ENCODE assay signal across 12 mouse cellular contexts in genomic region chr10:70132087-70132560, GRCm38 (mm10). TPM values are rescaled to one million over a fixed set of nuclear protein-coding genes. Genes with fewer than 3 reads are reported as not detected.
DNase-seq lines count a peak whose midpoint lies in the region; ATAC-seq and TF ChIP-seq lines count a peak whose summit lies in the region.
"Had no signal": no experiment of that assay in that cellular context is flagged by ENCODE, and none has a peak within 500 bp of the region (broad histone marks: within the 10 kb centered on the region; RNA-seq: fewer than 3 reads in every experiment).

No protein-coding gene starts in this region.

- H3K27me3 ChIP-seq in MEL (ENCODE audit: control insufficient read depth in 1 of 2, insufficient read depth in 2 of 2, low read length in 2 of 2), result no peaks in the 10 kb centered on the region
- no peaks in the 10 kb centered on the region for H3K27me3 ChIP-seq in forebrain, embryonic 15.5 days
- H3K27me3 ChIP-seq: limb, embryonic 13.5 days had no signal

- intact Hi-C loops in left cerebral cortex, postnatal 4 days (cut with DNase I), result no loop called here

- peak; percentile 53 to 60 for TF ChIP-seq EP300 in MEL (IDR thresholded peaks at IDR 0.05; ENCODE audit: low read depth in 1 of 2, low read length in 2 of 2)

- 79% methylated on average over 5 of the region's 5 CpGs for WGBS in forebrain, embryonic 15.5 days

- DNase-seq in MEL (ENCODE audit: low read depth, low spot score), result peak; percentile 73
- peak; percentile 95 for DNase-seq in heart, adult 11 months
- peak; percentile 54 for DNase-seq in heart, postnatal 4 days
- peak; percentile 28 for DNase-seq in lung, postnatal 25 days (ENCODE audit: low spot score)
- DNase-seq in left cerebral cortex, postnatal 4 days, result no peak
- DNase-seq in spleen, postnatal 14 days (ENCODE audit: low spot score in 2 of 2), result no peak
- no peak for DNase-seq in adrenal gland, postnatal 14 days
- DNase-seq: adrenal gland, postnatal 25 days; kidney, postnatal 10 days; thymus, postnatal 36 days had no signal

- no peak for TF ChIP-seq POLR2A in MEL (IDR thresholded peaks at IDR 0.05; ENCODE audit: control insufficient read depth in 1 of 2, insufficient read depth in 1 of 2, low read depth in 1 of 2, low read length in 2 of 2, poor library complexity in 1 of 2)

- H3K27ac ChIP-seq in MEL (ENCODE audit: control insufficient read depth, low read depth, low read length), result peak overlapping the region; percentile 99
- no peak overlapping the region for H3K27ac ChIP-seq in forebrain, embryonic 15.5 days (replicated peaks)
- H3K27ac ChIP-seq: limb, embryonic 13.5 days had no signal

- no peak for TF ChIP-seq CTCF in MEL (IDR thresholded peaks at IDR 0.05 in 2 of 3, conservative IDR thresholded peaks at IDR 0.05 in 1 of 3; ENCODE audit: control insufficient read depth in 1 of 3, insufficient read depth in 1 of 3, low read depth in 2 of 3, low read length in 3 of 3, poor library complexity in 1 of 3, severe bottlenecking in 1 of 3)

- TF ChIP-seq RAD21 in MEL (IDR thresholded peaks at IDR 0.05; ENCODE audit: low read depth, low read length), result no peak

- peak overlapping the region; percentile 56 for H3K9ac ChIP-seq in MEL (ENCODE audit: control insufficient read depth, low read depth, low read length, poor library complexity, severe bottlenecking)
- H3K9ac ChIP-seq in forebrain, embryonic 15.5 days (replicated peaks), result no peak overlapping the region
- H3K9ac ChIP-seq: limb, embryonic 13.5 days had no signal

- peaks cover 5 to 62% of the 10 kb centered on the region in 2 experiments for H3K4me1 ChIP-seq in MEL (ENCODE audit: control insufficient read depth in 1 of 2, insufficient read depth in 2 of 2, low read length in 2 of 2)
- peaks cover 7% of the 10 kb centered on the region for H3K4me1 ChIP-seq in forebrain, embryonic 15.5 days

- ATAC-seq in forebrain, embryonic 15.5 days (replicated peaks), result no peak

- no peaks in the 10 kb centered on the region for H3K9me3 ChIP-seq in MEL (replicated peaks; ENCODE audit: insufficient read depth, low read length)
- no peaks in the 10 kb centered on the region for H3K9me3 ChIP-seq in forebrain, embryonic 15.5 days
- H3K9me3 ChIP-seq: limb, embryonic 13.5 days had no signal

- peaks cover 0 to 55% of the 10 kb centered on the region in 2 experiments; a peak in 2 of 4 replicates for H3K36me3 ChIP-seq in MEL (ENCODE audit: control insufficient read depth in 1 of 2, insufficient read depth in 2 of 2, low read length in 2 of 2)
- H3K36me3 ChIP-seq in forebrain, embryonic 15.5 days, result no peaks in the 10 kb centered on the region

- peaks cover 32% of the 10 kb centered on the region for H3K79me2 ChIP-seq in MEL (ENCODE audit: control insufficient read depth, insufficient read depth, low read length, poor library complexity)

- no peak overlapping the region for H3K4me2 ChIP-seq in forebrain, embryonic 15.5 days (replicated peaks)
- H3K4me2 ChIP-seq: limb, embryonic 13.5 days had no signal

- peak overlapping the region in 1 of 2 experiments; percentile 6; a peak in 1 of 4 replicates for H3K4me3 ChIP-seq in MEL (ENCODE audit: control insufficient read depth in 1 of 2, insufficient read depth in 1 of 2, low read depth in 2 of 2, low read length in 2 of 2)
- H3K4me3 ChIP-seq in forebrain, embryonic 15.5 days, result no peak overlapping the region
- H3K4me3 ChIP-seq: limb, embryonic 13.5 days had no signal

TF ChIP-seq in MEL, 35 proteins besides CTCF, POLR2A, EP300 and RAD21:
- no peak for TF ChIP-seq BHLHE40 (IDR thresholded peaks at IDR 0.05; ENCODE audit: borderline replicate concordance, low read depth, low read length)
- no peak for TF ChIP-seq HCFC1 (IDR thresholded peaks at IDR 0.05; ENCODE audit: low read depth, low read length)
- no peak for TF ChIP-seq ZC3H11A (IDR thresholded peaks at IDR 0.05; ENCODE audit: low read depth, low read length)
- TF ChIP-seq USF2 (IDR thresholded peaks at IDR 0.05; ENCODE audit: borderline replicate concordance in 1 of 2, insufficient read depth in 1 of 2, low read depth in 1 of 2, low read length in 2 of 2), result no peak
- no peak for TF ChIP-seq ZKSCAN1 (IDR thresholded peaks at IDR 0.05; ENCODE audit: low read depth, low read length)
- no peak for TF ChIP-seq SMC3 (IDR thresholded peaks at IDR 0.05; ENCODE audit: low read depth, low read length)
- TF ChIP-seq NRF1 (IDR thresholded peaks at IDR 0.05; ENCODE audit: insufficient read depth, low read depth, low read length, poor library complexity, severe bottlenecking), result no peak
- no peak for TF ChIP-seq MYC (IDR thresholded peaks at IDR 0.05; ENCODE audit: low read depth, low read length)
- TF ChIP-seq POLR2AphosphoS5 (IDR thresholded peaks at IDR 0.05; ENCODE audit: borderline replicate concordance, low read depth, low read length), result no peak
- TF ChIP-seq TBP (IDR thresholded peaks at IDR 0.05; ENCODE audit: low read depth, low read length), result peak; percentile 57; the same call in 1 of the 2 replicates
- TF ChIP-seq E2F4 (IDR thresholded peaks at IDR 0.05; ENCODE audit: borderline replicate concordance, low read depth, low read length), result no peak
- TF ChIP-seq CHD2 (IDR thresholded peaks at IDR 0.05; ENCODE audit: low read length), result no peak
- peak; percentile 75 for TF ChIP-seq SIN3A (IDR thresholded peaks at IDR 0.05; ENCODE audit: low read length)
- no peak for TF ChIP-seq POLR2AphosphoS2 (IDR thresholded peaks at IDR 0.05; ENCODE audit: low read length)
- no peak for TF ChIP-seq KAT2A (conservative IDR thresholded peaks at IDR 0.05; ENCODE audit: low read depth, low read length)
- peak; percentile 50; the same call in 1 of the 2 replicates for TF ChIP-seq TAL1 (IDR thresholded peaks at IDR 0.05; ENCODE audit: low read length)
- TF ChIP-seq ETS1 (IDR thresholded peaks at IDR 0.05; ENCODE audit: low read depth, low read length), result peak; percentile 94
- no peak for TF ChIP-seq MAFK (IDR thresholded peaks at IDR 0.05; ENCODE audit: borderline replicate concordance, low read depth, low read length)
- TF ChIP-seq GATA1 (IDR thresholded peaks at IDR 0.05; ENCODE audit: low read depth, low read length), result peak; percentile 74
- peak; percentile 65; the same call in 1 of the 2 replicates for TF ChIP-seq TCF12 (IDR thresholded peaks at IDR 0.05; ENCODE audit: low read depth, low read length)
- no peak for TF ChIP-seq NELFE (IDR thresholded peaks at IDR 0.05; ENCODE audit: low read depth, low read length)
- TF ChIP-seq ELF1 (IDR thresholded peaks at IDR 0.05; ENCODE audit: low read depth, low read length), result peak; percentile 12; the same call in 1 of the 2 replicates
- TF ChIP-seq CHD1 (IDR thresholded peaks at IDR 0.05; ENCODE audit: low read depth, low read length), result no peak
- TF ChIP-seq RCOR1 (IDR thresholded peaks at IDR 0.05; ENCODE audit: low read depth, low read length), result peak; percentile 47
- 0 out of 2 replicates have a peak, but pooled peaks have one; percentile 56 for TF ChIP-seq UBTF (IDR thresholded peaks at IDR 0.05; ENCODE audit: borderline replicate concordance, insufficient read depth, low read depth, low read length)
- TF ChIP-seq MEF2A (IDR thresholded peaks at IDR 0.05; ENCODE audit: extremely low read depth, insufficient replicate concordance, low read depth, low read length, poor library complexity, severe bottlenecking), result no peak
- no peak for TF ChIP-seq MXI1 (IDR thresholded peaks at IDR 0.05; ENCODE audit: low read depth, low read length)
- no peak for TF ChIP-seq ZNF384 (IDR thresholded peaks at IDR 0.05; ENCODE audit: low read depth, low read length)
- no peak for TF ChIP-seq MAX (IDR thresholded peaks at IDR 0.05; ENCODE audit: low read length)
- no peak for TF ChIP-seq USF1 (IDR thresholded peaks at IDR 0.05; ENCODE audit: low read depth, low read length)
- TF ChIP-seq GABPA (IDR thresholded peaks at IDR 0.05; ENCODE audit: low read depth, low read length), result no peak
- no peak for TF ChIP-seq ZMIZ1 (IDR thresholded peaks at IDR 0.05; ENCODE audit: low read depth, low read length)
- TF ChIP-seq MYB (IDR thresholded peaks at IDR 0.05; ENCODE audit: low read depth, low read length), result no peak
- TF ChIP-seq MAZ (IDR thresholded peaks at IDR 0.05; ENCODE audit: low read depth, low read length), result no peak
- no peak for TF ChIP-seq JUND (IDR thresholded peaks at IDR 0.05; ENCODE audit: low read depth, low read length)
TF ChIP-seq in MEL: peak in this region for 9.

RNA-seq across cellular contexts. Expression of gene Ccdc6, which starts 35.2 kb away (rescaled TPM):
- 25.4 and 28.6 TPM in 2 replicates for total RNA-seq in MEL (2012; rRNA removed)
- 100 to 1,000 TPM in 1 of 2 experiments, 10 to 100 TPM in 1; 42.0 to 143 TPM for polyA plus RNA-seq in MEL (2012; ENCODE audit: insufficient read depth in 1 of 2, insufficient read length in 2 of 2, low read depth in 1 of 2, low replicate concordance in 2 of 2, missing spikeins in 1 of 2)
- 10 to 100 TPM; 34.9 to 35.9 TPM for total RNA-seq in heart, postnatal 4 days (2021)
- 10 to 100 TPM; 68.1 to 70.5 TPM for total RNA-seq in left cerebral cortex, postnatal 4 days (2021)
- 54.7 and 61.2 TPM in 2 replicates for total RNA-seq in adrenal gland, postnatal 14 days (2021)
- polyA plus RNA-seq in forebrain, embryonic 15.5 days (2015; fragmentation: Nextera tagmentation; extraction: Ambion mirVana), result 16.7 and 17.5 TPM in 2 replicates

Comparison
In these comparisons a context has a peak if more than half of its experiments do, and no peak if none do; other contexts are left out.
1. DNase-seq: peak in MEL (single experiment), heart, adult 11 months (single experiment), heart, postnatal 4 days (single experiment) and lung, postnatal 25 days (single experiment); none in left cerebral cortex, postnatal 4 days (single experiment), spleen, postnatal 14 days (0 of 2) and adrenal gland, postnatal 14 days (single experiment).